Mouse (Mus musculus): ENCODE results near the gene Hoxb9.

The Hoxb9 gene

DNA sequence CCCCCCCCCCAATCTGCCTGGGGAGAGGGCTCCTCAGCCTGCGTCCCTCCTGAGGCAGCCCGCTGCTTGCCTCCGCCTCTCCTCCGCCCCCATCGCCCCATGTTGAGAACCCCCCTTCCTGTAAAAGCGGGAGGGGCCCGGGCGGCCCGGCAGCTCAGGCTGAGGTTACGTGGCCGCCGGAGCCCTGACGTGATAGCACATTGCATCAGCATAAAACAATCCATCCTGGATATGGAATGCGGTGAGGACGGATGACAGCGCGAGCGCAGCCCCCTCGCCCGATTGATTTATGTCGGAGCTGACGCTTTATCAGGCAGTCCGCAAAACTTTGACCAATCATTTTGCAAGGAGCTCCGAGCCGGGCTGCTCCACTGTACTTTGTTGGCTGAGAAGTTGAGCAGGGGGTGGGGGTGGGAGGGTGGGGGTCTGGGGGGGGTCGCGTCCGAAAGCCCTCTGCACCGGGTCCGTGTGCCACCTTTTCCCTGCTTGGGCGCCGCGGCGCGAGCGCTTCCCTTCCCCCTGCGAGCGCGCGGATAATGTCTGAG, at the start of gene Hoxb9:
Gene Hoxb9 (plus strand): TSS at position 462 of the 545 bp plus-strand sequence.
- DNase-seq (ENCODE audit: low spot score in 2 of 2) = no peak

DNA sequence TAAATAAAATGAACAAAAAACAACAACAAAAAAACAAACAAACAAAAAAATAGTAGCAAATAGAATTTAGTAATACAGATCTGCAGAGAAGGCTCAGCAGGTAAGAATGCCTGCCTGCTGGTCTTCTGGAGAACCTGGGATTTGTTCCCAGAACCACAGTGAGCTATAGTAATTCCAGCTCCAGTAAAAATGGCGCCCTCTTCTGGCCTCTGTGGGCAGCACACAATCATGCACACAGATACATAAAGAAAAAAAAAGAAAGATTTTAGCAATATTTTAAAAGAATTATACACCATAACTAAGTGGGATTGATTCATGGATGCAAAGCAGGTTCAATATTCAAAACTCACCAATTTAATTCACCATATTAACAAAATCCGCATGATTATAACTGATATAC, 47.4 kb upstream of the Hoxb9 start:
- no peak for DNase-seq (ENCODE audit: low spot score in 2 of 2)

DNA sequence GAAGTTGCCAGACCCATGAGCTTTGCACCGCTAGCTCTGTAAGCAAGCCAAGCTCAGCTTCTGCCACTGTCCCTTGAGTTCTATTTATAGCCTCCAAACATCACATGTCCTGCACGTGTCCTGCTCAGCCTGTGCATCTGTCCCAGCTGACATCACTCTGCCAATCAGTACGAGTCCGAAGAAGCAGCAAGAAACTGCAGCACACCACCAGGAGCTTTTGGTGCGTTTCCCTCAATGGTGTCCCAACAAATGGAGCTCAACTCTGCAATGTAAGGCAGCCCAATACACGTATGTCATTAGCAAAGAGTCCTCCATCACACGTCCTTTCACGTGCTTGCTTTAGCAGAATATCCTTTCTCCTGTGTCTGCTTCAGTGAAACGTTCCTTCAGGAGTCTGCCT, 43.6 kb upstream of the Hoxb9 start:
- DNase-seq (ENCODE audit: low spot score in 2 of 2) = no peak

DNA sequence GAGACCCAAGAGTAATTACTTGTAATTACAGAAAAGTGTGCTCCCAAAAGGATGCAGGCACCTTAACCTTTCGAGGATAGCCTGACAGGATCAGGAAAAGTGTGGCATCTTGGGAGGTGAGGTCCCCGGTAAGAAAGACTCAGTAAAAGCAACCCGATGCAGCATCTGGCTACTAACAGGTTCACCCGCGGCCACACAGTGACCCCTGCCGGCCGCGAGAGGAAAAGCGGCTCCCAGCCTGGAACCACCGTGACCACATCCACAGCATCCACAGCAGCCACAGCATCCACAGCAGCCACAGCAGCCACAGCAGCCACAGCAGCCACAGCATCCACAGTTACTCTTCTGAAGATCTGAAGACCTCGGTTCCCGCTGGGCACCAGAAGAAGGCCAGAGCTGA, 36.4 kb upstream of the Hoxb9 start:
- peak in 1 of 2 experiments; percentile 34 for DNase-seq (ENCODE audit: low spot score in 2 of 2)

DNA sequence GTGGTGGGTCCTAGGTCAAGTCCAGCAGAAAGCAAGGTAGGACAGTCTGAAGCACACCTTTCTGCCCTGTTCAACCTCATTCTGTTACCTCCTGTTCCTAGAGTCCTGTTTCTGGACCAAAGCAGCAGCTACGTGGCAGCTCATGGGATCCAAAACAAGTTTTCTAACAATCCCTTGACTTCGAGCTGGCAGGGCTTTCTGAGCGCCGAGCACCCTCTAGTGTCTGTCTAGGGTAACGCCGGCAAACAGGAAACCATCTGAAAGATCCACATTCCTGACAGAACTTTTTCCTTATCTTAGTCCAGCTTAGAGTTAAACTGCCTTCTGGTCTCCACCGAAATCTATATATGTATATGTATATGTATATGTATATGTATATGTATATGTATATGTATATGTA, 31.0 kb upstream of the Hoxb9 start:
- no peak for DNase-seq (ENCODE audit: low spot score in 2 of 2)

DNA sequence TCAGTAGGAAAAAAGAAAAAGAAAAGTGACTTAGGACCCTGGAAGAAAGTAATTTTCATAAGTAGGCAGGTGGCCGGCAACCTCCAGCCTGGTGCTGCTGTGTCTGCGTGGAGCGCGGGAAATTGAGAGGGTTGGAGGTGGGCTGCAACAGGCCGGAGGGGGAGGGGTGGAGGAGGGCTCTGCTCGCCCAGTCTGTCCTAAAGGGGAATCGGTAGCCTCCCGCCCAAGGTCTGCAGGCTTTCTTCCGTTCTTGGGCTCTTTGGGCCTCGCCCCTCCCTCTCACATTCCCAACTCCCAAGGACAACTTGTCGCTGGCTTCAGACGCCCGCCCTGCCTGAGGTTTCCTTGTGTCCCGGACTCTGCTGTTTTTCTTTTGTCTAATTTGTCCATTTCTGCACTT, 20.4 kb upstream of the Hoxb9 start:
- DNase-seq (ENCODE audit: low spot score in 2 of 2) = peak in 1 of 2 experiments; percentile 40

DNA sequence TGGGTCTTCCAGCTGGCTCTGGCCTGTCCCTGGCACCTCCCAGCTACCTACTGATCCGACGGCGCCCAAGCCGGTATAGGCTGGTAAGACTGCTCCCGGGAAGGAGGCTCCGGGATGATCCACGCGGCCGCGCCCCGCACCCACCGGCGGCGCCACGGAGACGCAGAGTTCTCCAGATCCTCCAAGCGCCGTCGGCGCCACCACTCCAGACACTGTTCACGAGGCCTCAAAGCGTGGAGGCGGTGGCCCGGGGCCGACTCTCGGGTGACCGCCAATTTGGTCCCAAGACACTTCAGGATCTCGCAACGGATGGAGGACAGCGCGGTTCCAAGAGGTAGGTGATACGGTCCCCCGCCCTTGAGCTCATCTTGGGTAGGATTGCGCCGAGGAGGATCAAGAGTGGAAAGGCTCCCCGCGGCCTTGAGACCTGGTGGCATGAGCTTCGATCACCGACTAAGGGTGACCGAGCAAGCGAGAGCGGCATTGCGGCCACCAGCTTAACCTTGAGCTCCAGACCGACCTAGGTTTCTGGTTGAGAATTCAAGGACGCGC, 19.7 kb upstream of the Hoxb9 start:
- DNase-seq (ENCODE audit: low spot score in 2 of 2) = no peak

DNA sequence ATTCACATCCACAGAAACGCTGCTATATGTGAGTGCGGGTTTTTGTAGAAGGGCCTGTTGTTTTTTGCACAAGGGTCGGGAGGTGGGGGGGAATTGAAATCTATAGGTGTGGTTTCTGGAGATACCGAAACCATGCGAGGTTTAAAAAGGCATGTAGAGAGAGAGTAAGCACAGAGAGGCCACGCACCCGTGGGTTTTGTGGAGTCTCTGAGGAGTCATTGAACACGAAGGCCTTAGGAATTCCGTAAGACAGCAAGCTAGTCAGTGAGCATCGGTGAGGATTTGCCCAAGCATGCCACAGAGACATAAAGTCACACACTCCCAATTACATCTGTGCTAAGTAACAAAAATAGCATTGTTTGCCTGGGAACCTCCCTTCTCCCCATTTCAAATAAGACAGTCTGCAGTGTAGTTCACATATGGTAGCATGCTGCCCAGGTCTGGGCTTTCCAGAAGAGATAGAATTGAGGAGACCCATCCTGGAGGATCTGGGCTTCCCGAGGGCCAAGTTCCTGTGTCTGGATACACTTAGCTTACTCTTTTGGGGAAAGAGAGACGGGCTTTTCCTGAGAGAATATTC, 18.6 kb upstream of the Hoxb9 start:
- no peak for DNase-seq (ENCODE audit: low spot score in 2 of 2)

DNA sequence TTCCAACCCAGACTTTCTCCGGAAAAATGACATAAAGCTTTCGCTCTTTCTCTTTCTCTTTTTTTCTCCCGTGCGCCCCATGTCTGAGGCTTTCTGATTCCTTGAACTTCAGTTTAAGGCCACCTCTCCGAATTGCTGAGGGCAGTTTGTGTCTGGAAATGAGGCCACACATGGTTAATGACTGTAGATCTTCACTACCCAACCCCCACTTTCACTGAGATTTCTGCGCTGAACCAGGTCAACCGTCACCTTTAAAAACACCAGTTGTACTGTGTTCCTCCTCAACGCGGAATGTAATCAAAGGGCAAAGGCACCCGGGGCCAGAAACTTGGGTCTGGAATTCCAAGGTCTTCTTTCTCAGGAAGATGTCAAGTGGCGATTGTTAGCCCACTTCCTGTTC, 17.0 kb upstream of the Hoxb9 start:
- DNase-seq (ENCODE audit: low spot score in 2 of 2) = no peak

DNA sequence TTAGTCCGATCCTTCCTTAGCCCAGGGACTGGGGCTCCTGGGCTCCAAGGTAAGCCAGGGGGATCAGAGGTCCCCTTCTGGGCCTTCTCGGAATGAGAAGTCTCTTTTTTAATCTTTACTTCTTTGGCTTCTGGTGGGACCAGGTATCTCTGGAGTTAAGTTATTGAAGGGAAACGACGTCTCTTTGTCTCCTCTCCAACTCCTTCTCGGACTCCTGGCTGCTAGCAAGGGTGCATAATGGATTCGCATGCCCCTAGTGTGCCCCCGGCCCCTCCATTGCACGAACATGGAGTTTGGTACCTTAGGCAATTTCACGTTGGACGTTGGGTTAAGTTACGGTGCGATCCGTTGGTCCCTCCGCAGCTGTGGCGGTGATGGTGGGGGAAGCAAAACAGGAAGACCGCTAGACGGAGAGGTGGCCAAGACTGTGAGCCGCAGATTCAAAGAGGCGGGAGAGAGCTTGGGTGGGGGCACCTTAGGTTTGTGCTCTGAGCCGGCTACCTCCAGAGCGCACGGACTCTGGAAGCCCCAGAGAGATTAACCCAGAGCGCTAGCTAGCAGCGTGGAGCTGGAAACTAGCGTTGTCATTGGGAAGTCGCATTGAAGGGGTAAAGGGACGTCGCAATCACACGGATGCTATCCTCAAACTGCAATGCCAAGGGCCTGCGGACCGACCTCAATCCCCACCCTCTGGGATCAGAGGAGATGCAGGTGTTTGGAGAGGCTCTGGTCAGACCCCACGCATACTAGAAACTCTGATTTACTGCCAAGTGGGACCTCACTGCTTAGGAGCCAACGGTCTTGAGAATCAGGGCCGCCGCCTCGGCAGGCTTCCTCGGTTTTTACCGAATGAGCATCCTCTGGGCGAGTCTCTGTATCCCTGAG, 15.9 kb upstream of the Hoxb9 start:
- no peak for DNase-seq (ENCODE audit: low spot score in 2 of 2)

DNA sequence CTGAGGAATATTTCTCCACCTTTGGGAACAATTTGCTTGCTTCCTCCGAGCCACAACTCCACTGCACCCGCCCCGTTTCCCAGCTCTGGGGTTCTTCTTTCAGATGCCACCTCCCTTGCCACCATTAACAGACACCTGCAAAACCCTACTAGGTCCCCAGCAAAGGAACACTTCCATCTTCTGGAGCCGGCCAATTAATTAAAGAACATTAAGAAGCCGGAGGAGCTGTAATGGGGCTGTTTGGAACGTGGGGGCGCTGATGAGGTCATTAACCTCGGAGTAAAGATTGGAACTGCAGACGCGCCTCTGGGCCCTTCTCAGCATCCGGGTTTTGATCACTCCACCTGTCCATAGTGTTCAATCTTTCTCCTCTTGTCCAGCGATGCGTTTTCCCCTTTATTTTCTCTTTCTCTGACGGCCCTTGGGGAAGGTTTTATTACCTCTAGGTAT, 15.2 kb upstream of the Hoxb9 start:
- DNase-seq (ENCODE audit: low spot score in 2 of 2) = no peak

DNA sequence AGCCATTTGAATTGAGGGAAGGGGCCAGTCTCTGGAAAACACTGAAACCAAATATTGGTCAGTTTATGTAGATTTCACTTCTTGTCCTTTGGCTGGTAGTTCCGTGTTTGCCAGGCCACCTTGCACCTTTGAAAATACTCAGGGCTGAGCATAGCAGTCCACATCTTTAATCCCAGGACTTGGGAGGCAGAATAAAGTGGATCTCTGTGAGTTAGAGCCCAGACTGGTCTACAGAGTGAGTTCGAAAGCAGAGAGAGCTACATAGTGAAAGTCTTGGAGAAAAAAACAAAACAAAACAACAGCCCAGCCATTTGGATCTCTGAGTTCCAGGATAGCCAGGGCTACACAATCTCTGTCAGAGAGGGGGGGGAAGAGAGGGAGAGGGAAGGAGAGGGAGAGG, 14.1 kb upstream of the Hoxb9 start:
- DNase-seq (ENCODE audit: low spot score in 2 of 2) = no peak

DNA sequence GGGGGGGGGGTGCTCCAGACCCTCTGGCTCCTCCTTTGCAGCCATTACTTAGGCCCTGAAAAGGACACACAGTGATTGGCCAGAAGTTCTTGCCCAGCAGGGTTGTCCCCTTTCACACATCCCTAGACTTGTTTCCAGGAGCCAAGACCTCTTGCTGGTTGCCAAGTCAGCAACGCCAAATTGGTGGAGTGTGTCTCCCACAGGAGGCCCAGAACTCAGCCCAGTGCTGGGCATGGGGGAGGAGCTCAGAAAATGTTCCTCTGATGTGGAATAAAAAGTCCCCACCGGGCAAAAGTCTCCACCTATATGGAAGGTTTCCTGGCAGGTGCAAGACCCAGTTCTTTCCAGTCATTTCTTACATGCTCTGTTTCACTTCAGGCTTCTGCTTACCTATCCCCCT, 12.2 kb upstream of the Hoxb9 start:
- no peak for DNase-seq (ENCODE audit: low spot score in 2 of 2)

DNA sequence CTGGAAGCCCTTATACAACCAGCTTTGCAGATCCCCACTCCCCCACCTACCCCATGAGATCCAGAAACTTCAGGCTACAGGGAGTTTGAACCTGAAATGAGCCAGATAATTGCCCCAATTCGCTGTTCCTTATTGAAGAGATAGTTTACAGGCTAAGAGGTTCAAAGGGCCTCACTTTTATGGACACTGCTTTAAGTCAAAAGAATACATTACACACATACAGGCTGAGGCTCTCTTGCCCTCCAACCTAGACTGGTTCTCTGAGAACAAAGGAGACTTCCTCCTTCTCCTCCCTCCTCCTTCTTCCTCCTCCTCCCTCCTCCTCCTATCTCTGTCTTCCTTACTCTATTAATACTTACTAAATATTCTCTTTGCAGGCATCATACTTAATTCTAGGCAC, 11.7 kb upstream of the Hoxb9 start:
- no peak for DNase-seq (ENCODE audit: low spot score in 2 of 2)

DNA sequence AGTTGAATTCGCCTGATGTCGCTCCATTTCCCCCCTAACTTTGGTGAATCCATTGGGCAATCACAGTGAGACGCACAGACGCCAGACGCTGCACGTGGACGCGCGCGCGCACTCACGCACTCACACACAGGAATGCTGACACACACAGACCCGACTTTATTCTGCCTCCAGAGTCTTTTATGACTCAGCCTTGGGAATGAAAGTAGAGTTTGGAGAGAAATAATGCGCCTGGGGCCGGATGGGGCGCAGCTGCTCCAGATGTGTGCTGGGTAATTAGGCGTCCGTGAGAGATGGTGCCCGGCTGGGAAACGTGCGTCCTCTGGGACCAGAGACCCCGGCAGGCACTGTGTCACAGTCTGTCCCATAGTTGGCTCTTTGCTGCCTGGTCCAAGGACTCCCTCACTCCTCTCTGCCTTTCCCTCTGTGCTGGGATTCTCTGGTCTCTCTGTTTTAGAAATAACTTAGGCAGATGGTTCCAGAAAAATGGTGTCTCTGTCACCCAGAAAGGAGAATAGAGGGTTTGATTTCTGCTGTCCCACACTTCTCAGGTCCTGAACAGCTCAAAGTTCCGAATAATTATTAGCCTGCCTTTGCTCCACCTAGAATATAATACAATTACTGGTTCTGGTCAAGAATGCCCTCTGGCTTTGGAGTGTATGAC, 10.8 kb upstream of the Hoxb9 start:
- DNase-seq (ENCODE audit: low spot score in 2 of 2) = no peak

DNA sequence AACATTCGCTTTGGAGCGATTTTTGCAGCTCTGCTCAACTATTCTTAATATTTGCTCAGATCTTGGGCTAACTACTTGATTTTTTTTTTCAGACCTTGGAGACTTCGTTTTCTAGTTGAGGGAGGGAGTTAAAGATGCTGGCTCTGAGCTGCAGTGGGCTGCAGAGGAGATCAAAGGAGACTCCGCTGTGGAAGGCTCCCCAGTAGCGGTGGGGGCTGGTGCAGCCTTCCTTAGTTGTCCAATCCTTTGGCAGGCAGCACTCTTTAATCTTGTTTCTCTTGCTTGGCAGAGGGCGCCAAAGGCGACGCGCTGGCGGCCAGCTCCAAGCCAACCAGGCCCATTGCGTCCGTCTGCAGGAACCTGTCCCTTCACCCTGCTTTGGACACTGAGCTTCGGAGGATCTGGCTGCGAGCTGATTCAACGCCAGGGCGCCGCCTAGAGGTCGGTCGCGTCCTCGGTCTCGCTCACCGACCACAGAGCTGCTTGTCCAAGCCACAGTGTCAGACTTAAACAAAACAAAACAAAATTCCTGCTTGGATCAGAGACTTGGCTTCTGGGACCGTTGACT, 9.8 kb upstream of the Hoxb9 start:
- DNase-seq (ENCODE audit: low spot score in 2 of 2) = peak; percentile 70 to 76

DNA sequence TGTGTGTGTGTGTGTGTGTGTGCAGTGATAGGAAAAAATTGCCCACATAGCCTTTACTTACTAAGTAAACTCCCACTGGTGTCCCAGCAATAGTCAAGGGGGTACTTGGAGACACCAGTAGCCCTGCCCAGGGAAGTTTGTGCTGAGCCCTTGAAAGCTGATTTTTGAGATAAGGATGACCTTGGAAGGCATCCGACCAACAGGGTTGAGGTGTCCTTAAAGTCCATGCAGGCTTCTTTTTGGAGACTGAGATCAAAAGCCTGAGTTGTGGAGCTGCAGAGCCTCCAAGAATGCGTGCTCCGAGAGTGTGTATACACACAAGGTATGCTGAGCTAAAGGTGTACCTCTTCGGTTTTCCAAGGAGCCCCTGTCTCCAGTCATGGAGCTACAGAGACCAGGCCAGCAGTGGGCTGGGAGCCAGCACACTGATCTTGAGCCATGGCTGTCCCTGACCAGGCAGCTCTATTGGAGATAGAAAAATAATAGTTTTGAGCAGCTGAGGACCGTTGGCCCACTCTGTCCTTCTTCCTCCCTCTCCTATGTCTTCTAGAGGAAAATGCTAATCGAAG, 8.9 kb upstream of the Hoxb9 start:
- no peak for DNase-seq (ENCODE audit: low spot score in 2 of 2)

DNA sequence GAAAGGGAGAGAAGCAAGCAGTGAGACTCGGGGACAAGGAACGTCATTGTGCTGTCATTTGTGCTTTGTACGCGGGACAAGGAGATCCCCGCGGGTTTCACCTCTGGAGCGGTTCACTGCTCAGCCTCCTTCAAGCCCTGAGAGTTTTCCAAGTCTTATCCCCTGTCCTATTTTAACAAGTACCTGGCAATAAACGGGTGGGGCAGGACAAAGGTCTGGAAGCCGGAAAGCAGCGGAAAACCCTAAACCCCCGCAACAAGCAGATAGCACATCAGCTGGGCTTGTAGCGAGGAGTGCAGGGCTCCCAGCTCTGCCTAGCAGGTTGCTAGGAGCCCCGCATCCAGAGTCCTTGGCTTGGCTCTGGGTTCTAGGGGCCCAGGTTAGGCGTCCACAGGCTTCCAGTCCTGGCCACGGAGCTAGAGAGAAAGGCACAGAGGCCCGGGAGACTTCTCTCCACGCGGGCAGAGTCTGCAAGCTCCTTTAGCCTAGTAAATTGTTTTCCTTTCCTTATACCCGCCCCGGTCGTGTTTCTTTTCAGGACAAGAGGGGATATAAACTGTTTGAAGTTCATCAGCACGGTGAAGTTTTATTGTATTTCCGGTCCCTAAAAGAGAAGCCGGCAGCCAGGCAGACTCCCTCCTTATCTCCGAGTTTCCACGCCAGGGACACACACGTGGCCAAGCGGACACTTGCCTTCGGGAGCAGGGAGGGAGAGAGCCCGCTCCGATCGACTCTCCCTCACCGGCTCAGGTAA, 7.4 kb upstream of the Hoxb9 start:
- DNase-seq (ENCODE audit: low spot score in 2 of 2) = no peak

DNA sequence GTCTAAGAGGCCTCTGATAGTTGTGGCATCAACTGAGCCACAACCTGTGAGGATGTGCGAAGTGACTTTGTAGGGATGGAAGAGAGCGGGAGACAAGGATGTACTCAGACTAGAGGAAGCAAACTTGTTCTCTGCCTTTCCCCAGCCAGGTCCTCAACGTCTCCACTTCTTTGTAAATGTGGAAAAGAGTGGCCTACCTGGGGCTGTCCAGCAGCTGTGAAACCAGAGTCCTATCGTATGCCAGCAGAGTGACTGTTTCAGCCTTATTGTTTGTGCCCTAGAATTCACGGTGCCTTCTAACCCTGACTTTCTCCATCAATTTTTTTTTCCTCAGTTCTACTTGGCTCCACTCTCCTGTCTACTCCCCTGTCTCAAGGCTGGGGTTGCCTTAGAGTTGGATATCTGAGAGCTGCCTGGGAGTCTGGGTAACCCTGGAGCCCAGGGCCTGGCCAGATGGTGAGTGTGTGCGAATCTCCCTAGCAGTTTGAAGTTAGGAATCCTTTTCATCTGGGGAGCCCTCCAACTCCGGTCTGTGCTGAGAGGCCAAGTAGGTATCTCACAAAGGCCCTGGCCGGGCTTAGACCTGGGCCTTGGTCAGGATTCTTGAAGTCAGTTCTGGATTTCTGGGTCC, 6.8 kb upstream of the Hoxb9 start:
- no peak for DNase-seq (ENCODE audit: low spot score in 2 of 2)

DNA sequence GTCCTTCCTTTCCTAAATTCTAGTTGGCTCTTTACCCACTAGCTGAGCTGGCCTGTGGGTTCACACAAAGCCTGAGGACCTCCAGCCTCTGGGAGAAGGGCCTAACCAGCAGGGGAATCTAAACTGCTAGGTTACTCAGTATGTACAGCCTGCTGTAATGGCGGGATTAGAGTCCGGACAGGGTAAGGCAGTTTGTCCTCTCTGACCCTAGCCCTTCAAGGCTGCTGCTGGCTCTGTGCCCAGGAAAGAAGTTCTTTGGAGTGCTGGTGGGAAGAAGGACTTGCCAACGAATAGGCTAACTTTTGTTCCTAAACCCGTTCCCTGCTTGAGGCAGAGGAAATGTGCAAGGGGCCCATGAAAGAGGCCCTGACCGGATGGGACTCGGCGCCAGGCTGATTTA, 5.3 kb upstream of the Hoxb9 start:
- no peak for DNase-seq (ENCODE audit: low spot score in 2 of 2)

All from urinary bladder, postnatal 4 days (tissue).